ENCODE assay signal across 12 mouse cellular contexts in the genomic region with DNA sequence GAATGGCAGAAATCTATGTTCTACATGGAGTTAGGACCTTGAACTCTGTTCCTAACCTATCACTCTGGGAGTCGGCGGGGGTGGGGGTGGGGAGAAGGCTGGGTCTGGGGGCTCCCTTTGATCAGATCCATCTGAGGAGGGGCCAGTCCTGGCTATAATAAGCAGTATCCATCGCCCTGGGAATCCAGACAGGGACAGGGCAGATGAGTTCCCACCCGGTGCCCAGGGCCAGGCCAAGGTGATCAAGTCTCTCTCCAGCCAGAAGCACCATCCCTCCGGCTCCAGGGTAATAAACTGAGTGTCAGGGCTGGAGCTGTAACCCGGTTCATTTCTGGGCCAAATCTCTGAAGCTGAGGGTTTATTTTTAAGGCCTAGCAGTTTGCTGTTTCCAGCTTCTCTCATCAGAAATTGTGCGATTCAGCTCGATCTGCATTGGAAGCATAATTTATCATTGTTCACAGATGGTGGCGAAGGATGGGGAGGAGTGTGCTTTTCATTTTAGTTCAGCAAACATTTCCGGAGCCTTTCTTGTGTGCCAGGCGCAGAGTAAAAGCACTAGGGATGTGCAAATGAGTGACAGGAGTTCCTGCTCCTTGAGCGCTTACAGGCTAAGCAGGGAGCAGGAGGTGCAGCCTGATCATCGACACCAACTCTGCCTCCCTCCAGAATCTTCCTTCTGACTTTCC. TPM values are rescaled to one million over a fixed set of nuclear protein-coding genes. Genes with fewer than 3 reads are reported as not detected.
DNase-seq lines count a peak whose midpoint lies in the region; ATAC-seq and TF ChIP-seq lines count a peak whose summit lies in the region.
"Had no signal": no experiment of that assay in that cellular context is flagged by ENCODE, and none has a peak within 500 bp of the region (broad histone marks: within the 10 kb centered on the region; RNA-seq: fewer than 3 reads in every experiment).

No protein-coding gene starts in this region.

- H3K27me3 ChIP-seq in forebrain, postnatal 0 days (ENCODE audit: insufficient read depth, low read length), result no peaks in the 10 kb centered on the region
- H3K27me3 ChIP-seq in stomach, postnatal 0 days (ENCODE audit: control insufficient read depth, insufficient read depth, low read length), result no peaks in the 10 kb centered on the region
- H3K27me3 ChIP-seq: CH12.LX had no signal

- H3K4me1 ChIP-seq in forebrain, postnatal 0 days (ENCODE audit: insufficient read depth), result peaks cover 22% of the 10 kb centered on the region
- H3K4me1 ChIP-seq in stomach, postnatal 0 days (replicated peaks; ENCODE audit: control insufficient read depth, insufficient read depth), result 0 out of 2 replicates have a peak, but pooled peaks cover 2% of the 10 kb centered on the region

- H3K4me3 ChIP-seq in forebrain, postnatal 0 days (ENCODE audit: low read depth, low read length), result no peak overlapping the region
- no peak overlapping the region for H3K4me3 ChIP-seq in stomach, postnatal 0 days (ENCODE audit: low read depth, low read length)
- H3K4me3 ChIP-seq: erythroblast, embryonic 14.5 days had no signal

- H3K4me2 ChIP-seq in forebrain, postnatal 0 days (ENCODE audit: low read depth), result no peak overlapping the region
- no peak overlapping the region for H3K4me2 ChIP-seq in stomach, postnatal 0 days (replicated peaks; ENCODE audit: low read depth)

- peak overlapping the region; percentile 31; the same call in 1 of the 2 replicates for H3K9ac ChIP-seq in forebrain, postnatal 0 days
- H3K9ac ChIP-seq in stomach, postnatal 0 days (ENCODE audit: low read length), result no peak overlapping the region

- H3K9me3 ChIP-seq in forebrain, postnatal 0 days (ENCODE audit: low read length), result no peaks in the 10 kb centered on the region
- H3K9me3 ChIP-seq in stomach, postnatal 0 days (ENCODE audit: control insufficient read depth, low read length), result no peaks in the 10 kb centered on the region

- 34% methylated on average over 13 of the region's 13 CpGs for WGBS in forebrain, postnatal 0 days
- WGBS in stomach, postnatal 0 days, result 60% methylated on average over 13 of the region's 13 CpGs

- no peak for TF ChIP-seq EP300 in stomach, postnatal 0 days (optimal IDR thresholded peaks at IDR 0.05)

- ATAC-seq in forebrain, postnatal 0 days, result peak; percentile 79
- ATAC-seq in stomach, postnatal 0 days (ENCODE audit: low FRiP score, low TSS enrichment), result no peak

- TF ChIP-seq CTCF in forebrain, postnatal 0 days (IDR thresholded peaks at IDR 0.05; ENCODE audit: low read depth), result no peak
- no peak for TF ChIP-seq CTCF in stomach, postnatal 0 days (IDR thresholded peaks at IDR 0.05; ENCODE audit: low read depth)

- H3K36me3 ChIP-seq in forebrain, postnatal 0 days (ENCODE audit: insufficient read depth), result no peaks in the 10 kb centered on the region
- H3K36me3 ChIP-seq in stomach, postnatal 0 days (ENCODE audit: control insufficient read depth, insufficient read depth, low read length), result no peaks in the 10 kb centered on the region

- peak; percentile 73 for DNase-seq in layer of hippocampus, adult 11-12 months (ENCODE audit: low spot score)
- DNase-seq in layer of hippocampus, postnatal 25 days (ENCODE audit: extremely low spot score in 1 of 2, low spot score in 1 of 2), result no peak
- peak; percentile 87 for DNase-seq in forebrain, postnatal 0 days
- DNase-seq in layer of hippocampus, postnatal 36 days, result peak; percentile 48 to 59
- peak; percentile 36 to 81 for DNase-seq in right cerebral cortex, postnatal 36 days (ENCODE audit: low spot score in 2 of 2)
- no peak for DNase-seq in urinary bladder, adult 18-20 months (ENCODE audit: low spot score in 2 of 2)
- DNase-seq in stomach, postnatal 0 days (ENCODE audit: low spot score), result no peak
- no peak for DNase-seq in testis, postnatal 14 days (ENCODE audit: low spot score)
- DNase-seq: cerebellum, adult 2 months; lung, postnatal 14 days had no signal

- peak overlapping the region; percentile 85 for H3K27ac ChIP-seq in forebrain, postnatal 0 days (ENCODE audit: low read depth, low read length)
- H3K27ac ChIP-seq in stomach, postnatal 0 days (replicated peaks), result no peak overlapping the region

RNA-seq across cellular contexts. Expression of a gene that starts 39.2 kb away (rescaled TPM):
- total RNA-seq in layer of hippocampus, postnatal 25 days (2021), result 100 to 1,000 TPM; 123 to 138 TPM
- 61.6 and 81.1 TPM in 2 replicates for total RNA-seq in forebrain, postnatal 0 days (2014; rRNA removed)
- polyA plus RNA-seq in forebrain, postnatal 0 days (2015; fragmentation: Nextera tagmentation; extraction: Ambion mirVana), result 119 and 137 TPM in 2 replicates
- total RNA-seq in layer of hippocampus, postnatal 36 days (2021), result 100 to 1,000 TPM; 120 to 123 TPM
- polyA plus RNA-seq in stomach, postnatal 0 days (2015; fragmentation: Nextera tagmentation; extraction: Ambion mirVana), result 61.3 and 62.4 TPM in 2 replicates

RNA-seq across cellular contexts. Expression of a gene that starts 59.1 kb away (rescaled TPM):
- 10 to 100 TPM; 30.7 to 33.0 TPM for total RNA-seq in layer of hippocampus, postnatal 25 days (2021)
- total RNA-seq in forebrain, postnatal 0 days (2014; rRNA removed), result 26.7 and 32.2 TPM in 2 replicates
- polyA plus RNA-seq in forebrain, postnatal 0 days (2015; fragmentation: Nextera tagmentation; extraction: Ambion mirVana), result 6.3 and 9.8 TPM in 2 replicates
- 10 to 100 TPM; 30.5 to 33.2 TPM for total RNA-seq in layer of hippocampus, postnatal 36 days (2021)
- 9.1 and 11.5 TPM in 2 replicates for polyA plus RNA-seq in stomach, postnatal 0 days (2015; fragmentation: Nextera tagmentation; extraction: Ambion mirVana)

Comparison
In these comparisons a context has a peak if more than half of its experiments do, and no peak if none do; other contexts are left out.
1. DNase-seq: peak in layer of hippocampus, adult 11-12 months (single experiment), forebrain, postnatal 0 days (single experiment), layer of hippocampus, postnatal 36 days (2 of 2) and right cerebral cortex, postnatal 36 days (2 of 2); none in layer of hippocampus, postnatal 25 days (0 of 2), urinary bladder, adult 18-20 months (0 of 2), stomach, postnatal 0 days (single experiment) and testis, postnatal 14 days (single experiment).